Mouse (Mus musculus): Measurements from ENCODE around the gene Il17c.

- TF ChIP-seq CTCF (IDR thresholded peaks at IDR 0.05; ENCODE audit: control insufficient read depth, insufficient read depth, insufficient read length) (no peak), FOSL1 (IDR thresholded peaks at IDR 0.05; ENCODE audit: insufficient read depth, low read length, poor library complexity, severe bottlenecking) (no peak), MAX (IDR thresholded peaks at IDR 0.05) (no peak), MYOG (IDR thresholded peaks at IDR 0.05; ENCODE audit: control insufficient read depth, extremely low read depth, insufficient read length) (no peak), MYOD1 (IDR thresholded peaks at IDR 0.05; ENCODE audit: control insufficient read depth, insufficient read length, low read depth) (no peak), USF1 (IDR thresholded peaks at IDR 0.05; ENCODE audit: low read depth) (no peak)
Measured at GRCm38 (mm10) chr8:122470691-122471090, 48.9 kb downstream of the Il17c start.

All from C2C12 (cell line).